Mouse (Mus musculus) cerebellum, adult 2 months (tissue): ENCODE measurements around the gene Acsl5.
A peak's percentile ranks its signal among the peaks of the same experiment; 100 is the strongest.

Experiments used
- CTCF ChIP-seq: fragments of 200-500 bp; IDR thresholded peaks from 2 replicates; pipeline ENCODE4 v1.5.1; 2011; ENCODE audit warnings: low read depth, mild to moderate bottlenecking, control low read depth, low read length, moderate library complexity, borderline replicate concordance; ENCODE audit not compliant: insufficient read depth
- POLR2A ChIP-seq: fragments of 200-500 bp; IDR thresholded peaks from 2 replicates; pipeline ENCODE4 v1.6.1; 2011; ENCODE audit warnings: low read length, control low read depth, borderline replicate concordance; ENCODE audit not compliant: insufficient read depth

GRCm38 (mm10) chr19:55332641-55333268 lies 81.0 kb downstream of the Acsl5 start:
- TF ChIP-seq CTCF (peak; percentile 84), POLR2A (no peak)
